Mouse (Mus musculus): ENCODE data around the gene Ciao2b. TPM values are rescaled to one million over a fixed set of nuclear protein-coding genes. Genes with fewer than 3 reads are reported as not detected.

Ciao2b gene
- polyA plus RNA-seq, 1 experiment from 2014 or later = 87.9 TPM

DNA sequence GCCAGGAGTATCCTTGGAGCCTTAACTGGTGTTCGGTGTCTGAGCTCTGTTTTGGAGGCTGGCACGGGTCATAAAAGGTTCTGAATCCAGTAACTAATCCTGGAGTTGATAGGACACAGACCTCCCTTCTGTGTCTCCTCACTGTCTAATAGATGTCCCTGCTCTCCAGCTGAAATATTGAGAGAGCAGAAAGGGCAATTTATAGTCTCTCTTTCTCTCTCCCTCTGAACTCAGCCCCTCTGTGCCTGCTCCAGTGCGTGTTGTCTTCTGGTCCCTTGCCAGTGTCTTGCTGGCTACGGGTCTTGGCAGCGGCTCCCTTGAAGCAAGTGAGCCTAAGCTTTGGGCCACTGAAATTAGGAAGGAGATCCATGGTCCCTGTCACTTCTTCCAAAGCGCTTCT lies 44.1 kb downstream of the Ciao2b start:
- no peak overlapping the region for H3K9ac ChIP-seq (ENCODE audit: low read depth, low read length)
- no peak overlapping the region for H3K4me2 ChIP-seq (ENCODE audit: low read depth, low read length)
- no peak overlapping the region for H3K4me3 ChIP-seq (ENCODE audit: low read depth, low read length)
- ATAC-seq (ENCODE audit: low read depth) (no peak), DNase-seq (ENCODE audit: low spot score) (no peak)
- peaks cover 38% of the 10 kb centered on the region for H3K36me3 ChIP-seq (ENCODE audit: control insufficient read depth, insufficient read depth, low read length)
- peaks cover 6% of the 10 kb centered on the region; the same call in 1 of the 2 replicates for H3K4me1 ChIP-seq (ENCODE audit: control insufficient read depth, insufficient read depth, low read length)
- 85% methylated on average over 6 of the region's 6 CpGs for WGBS
- no peak overlapping the region for H3K27ac ChIP-seq (replicated peaks; ENCODE audit: low read depth, low read length)
- no peaks in the 10 kb centered on the region for H3K9me3 ChIP-seq (ENCODE audit: control insufficient read depth, low read length)
- no peaks in the 10 kb centered on the region for H3K27me3 ChIP-seq (replicated peaks; ENCODE audit: control insufficient read depth, insufficient read depth, low read length)

DNA sequence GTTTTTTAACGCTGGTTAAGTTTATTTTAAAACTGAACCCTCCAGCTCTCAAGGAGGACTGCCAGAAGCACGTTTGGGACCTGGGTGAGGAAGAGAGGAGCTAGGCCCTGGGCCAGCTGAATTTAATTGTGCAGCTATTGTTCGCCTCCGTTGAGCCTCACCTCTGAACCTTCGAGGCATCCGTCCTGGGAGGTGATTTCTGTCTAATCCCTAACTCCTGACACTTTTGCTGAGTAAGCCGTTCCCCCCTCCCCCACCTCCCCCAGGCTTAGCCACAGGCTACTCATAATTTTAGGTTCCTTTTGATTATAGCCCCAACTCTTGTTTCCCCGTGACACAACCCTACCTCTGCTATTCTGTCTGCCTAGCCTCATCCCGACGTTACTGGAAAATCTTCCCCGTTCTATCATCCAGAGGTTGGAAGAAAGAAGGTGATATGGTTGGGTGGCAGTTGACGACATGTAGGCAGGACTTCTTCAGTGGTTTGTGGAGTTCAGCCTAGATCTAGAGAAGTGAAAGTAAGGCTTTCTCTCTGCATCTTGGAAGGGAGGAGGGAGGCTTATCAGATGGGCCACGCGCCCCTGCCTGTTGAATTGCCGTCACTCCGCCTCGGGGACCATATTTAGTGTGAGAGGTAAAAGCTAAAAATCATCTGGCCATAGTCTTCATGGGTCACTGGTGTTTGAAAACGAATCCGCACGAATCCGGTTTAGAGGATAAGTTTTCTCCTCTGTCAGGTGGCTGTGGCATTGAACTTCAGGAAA lies 45.8 kb downstream of the Ciao2b start:
- no peak overlapping the region for H3K4me3 ChIP-seq (ENCODE audit: low read depth, low read length)
- ATAC-seq (ENCODE audit: low read depth) = no peak
- no peak overlapping the region for H3K4me2 ChIP-seq (ENCODE audit: low read depth, low read length)
- H3K27me3 ChIP-seq (replicated peaks; ENCODE audit: control insufficient read depth, insufficient read depth, low read length) = no peaks in the 10 kb centered on the region
- no peaks in the 10 kb centered on the region for H3K9me3 ChIP-seq (ENCODE audit: control insufficient read depth, low read length)
- no peak for DNase-seq (ENCODE audit: low spot score)
- 78% methylated on average over 21 of the region's 21 CpGs for WGBS
- no peak overlapping the region for H3K9ac ChIP-seq (ENCODE audit: low read depth, low read length)
- peaks cover 6% of the 10 kb centered on the region for H3K4me1 ChIP-seq (ENCODE audit: control insufficient read depth, insufficient read depth, low read length)
- no peak overlapping the region for H3K27ac ChIP-seq (replicated peaks; ENCODE audit: low read depth, low read length)
- peaks cover 38% of the 10 kb centered on the region for H3K36me3 ChIP-seq (ENCODE audit: control insufficient read depth, insufficient read depth, low read length)

DNA sequence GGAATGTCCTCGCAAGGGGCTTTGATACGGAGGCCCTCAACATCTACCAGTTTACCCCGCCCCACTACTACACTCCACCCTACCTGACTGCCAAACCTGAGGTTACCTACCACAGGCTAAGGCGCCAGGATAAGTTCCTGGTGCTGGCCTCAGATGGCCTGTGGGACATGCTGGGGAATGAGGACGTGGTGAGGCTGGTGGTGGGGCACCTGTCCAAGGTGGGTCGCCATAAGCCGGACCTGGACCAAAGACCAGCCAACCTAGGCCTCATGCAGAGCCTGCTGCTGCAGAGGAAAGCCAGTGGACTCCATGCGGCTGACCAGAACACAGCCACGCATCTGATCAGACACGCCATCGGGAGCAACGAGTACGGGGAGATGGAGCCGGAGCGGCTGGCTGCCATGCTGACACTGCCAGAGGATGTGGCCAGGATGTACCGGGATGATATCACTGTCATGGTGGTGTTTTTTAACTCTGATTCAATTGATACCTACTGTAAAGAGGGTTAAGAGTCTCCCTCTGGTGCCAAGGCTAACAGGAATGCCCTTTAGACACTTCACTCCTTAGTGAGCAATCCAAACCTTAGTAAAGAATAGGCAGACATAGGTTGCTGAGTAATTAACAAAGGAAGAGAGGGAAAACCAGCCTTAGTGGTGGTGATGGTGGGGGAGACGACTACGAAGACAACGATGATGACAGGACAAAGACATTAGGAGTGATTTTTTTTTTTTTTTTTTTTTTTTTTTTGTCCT lies 47.0 kb downstream of the Ciao2b start:
- Histone ChIP-seq H3K27ac (replicated peaks; ENCODE audit: low read depth, low read length) (no peak overlapping the region), H3K9me3 (ENCODE audit: control insufficient read depth, low read length) (no peaks in the 10 kb centered on the region), H3K9ac (ENCODE audit: low read depth, low read length) (no peak overlapping the region), H3K4me1 (ENCODE audit: control insufficient read depth, insufficient read depth, low read length) (peaks cover 6% of the 10 kb centered on the region), H3K27me3 (replicated peaks; ENCODE audit: control insufficient read depth, insufficient read depth, low read length) (no peaks in the 10 kb centered on the region), H3K36me3 (ENCODE audit: control insufficient read depth, insufficient read depth, low read length) (peaks cover 38% of the 10 kb centered on the region), H3K4me2 (ENCODE audit: low read depth, low read length) (no peak overlapping the region), H3K4me3 (ENCODE audit: low read depth, low read length) (no peak overlapping the region)
- no peak for DNase-seq (ENCODE audit: low spot score)
- WGBS = 95% methylated on average over 17 of the region's 19 CpGs
- no peak for ATAC-seq (ENCODE audit: low read depth)

GRCm38 (mm10) chr8:104593536-104594325 lies 48.0 kb downstream of the Ciao2b start:
- Histone ChIP-seq H3K27me3 (replicated peaks; ENCODE audit: control insufficient read depth, insufficient read depth, low read length) (no peaks in the 10 kb centered on the region), H3K4me2 (ENCODE audit: low read depth, low read length) (no peak overlapping the region), H3K36me3 (ENCODE audit: control insufficient read depth, insufficient read depth, low read length) (peaks cover 38% of the 10 kb centered on the region), H3K4me1 (ENCODE audit: control insufficient read depth, insufficient read depth, low read length) (peaks cover 6% of the 10 kb centered on the region), H3K9ac (ENCODE audit: low read depth, low read length) (no peak overlapping the region), H3K27ac (replicated peaks; ENCODE audit: low read depth, low read length) (no peak overlapping the region), H3K9me3 (ENCODE audit: control insufficient read depth, low read length) (no peaks in the 10 kb centered on the region), H3K4me3 (ENCODE audit: low read depth, low read length) (no peak overlapping the region)
- 94% methylated on average over 31 of the region's 31 CpGs for WGBS
- ATAC-seq (ENCODE audit: low read depth) (no peak), DNase-seq (ENCODE audit: low spot score) (no peak)

- Histone ChIP-seq H3K4me3 (ENCODE audit: low read depth, low read length) (peak overlapping the region; percentile 65; the same call in 1 of the 2 replicates), H3K27ac (replicated peaks; ENCODE audit: low read depth, low read length) (no peak overlapping the region), H3K27me3 (replicated peaks; ENCODE audit: control insufficient read depth, insufficient read depth, low read length) (no peaks in the 10 kb centered on the region), H3K9me3 (ENCODE audit: control insufficient read depth, low read length) (no peaks in the 10 kb centered on the region), H3K4me1 (ENCODE audit: control insufficient read depth, insufficient read depth, low read length) (peaks cover 6% of the 10 kb centered on the region), H3K36me3 (ENCODE audit: control insufficient read depth, insufficient read depth, low read length) (peaks cover 38% of the 10 kb centered on the region), H3K9ac (ENCODE audit: low read depth, low read length) (peak overlapping the region; percentile 72; the same call in 1 of the 2 replicates), H3K4me2 (ENCODE audit: low read depth, low read length) (peak overlapping the region; percentile 88; the same call in 1 of the 2 replicates)
- 64% methylated on average over 6 of the region's 6 CpGs for WGBS
- DNase-seq (ENCODE audit: low spot score) = no peak
- ATAC-seq (ENCODE audit: low read depth) = no peak
Observed at GRCm38 (mm10) chr8:104592566-104592965, 49.2 kb downstream of the Ciao2b start.

DNA sequence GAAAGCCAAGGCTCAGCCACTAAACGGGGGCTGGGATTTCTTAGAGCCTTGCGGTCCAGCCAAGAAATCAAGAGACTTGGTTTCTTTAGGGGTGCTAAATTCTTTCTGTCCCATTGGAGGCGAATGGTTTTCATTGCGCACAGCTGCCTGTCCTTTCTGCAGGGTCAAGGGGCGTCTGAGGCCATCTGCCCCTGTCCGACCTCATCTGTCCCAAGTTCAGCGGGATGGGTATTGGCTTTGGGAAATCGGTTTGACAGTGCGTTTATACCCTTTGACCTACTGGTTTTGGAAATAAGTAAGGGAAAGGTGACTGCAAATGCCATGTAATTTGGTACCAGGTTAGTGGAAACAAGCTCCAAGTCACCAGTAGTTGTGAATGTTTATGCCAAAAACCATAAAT lies 49.9 kb downstream of the Ciao2b start:
- H3K4me1 ChIP-seq (ENCODE audit: control insufficient read depth, insufficient read depth, low read length) = peaks cover 6% of the 10 kb centered on the region
- no peaks in the 10 kb centered on the region for H3K27me3 ChIP-seq (replicated peaks; ENCODE audit: control insufficient read depth, insufficient read depth, low read length)
- H3K9me3 ChIP-seq (ENCODE audit: control insufficient read depth, low read length) = no peaks in the 10 kb centered on the region
- WGBS = under 1% methylated on average over 9 of the region's 9 CpGs
- no peak overlapping the region for H3K27ac ChIP-seq (replicated peaks; ENCODE audit: low read depth, low read length)
- ATAC-seq (ENCODE audit: low read depth) (no peak), DNase-seq (ENCODE audit: low spot score) (no peak)
- H3K36me3 ChIP-seq (ENCODE audit: control insufficient read depth, insufficient read depth, low read length) = peaks cover 35% of the 10 kb centered on the region
- H3K9ac ChIP-seq (ENCODE audit: low read depth, low read length) = peak overlapping the region; percentile 72
- H3K4me3 ChIP-seq (ENCODE audit: low read depth, low read length) = peak overlapping the region; percentile 65
- peak overlapping the region; percentile 88 for H3K4me2 ChIP-seq (ENCODE audit: low read depth, low read length)

DNA sequence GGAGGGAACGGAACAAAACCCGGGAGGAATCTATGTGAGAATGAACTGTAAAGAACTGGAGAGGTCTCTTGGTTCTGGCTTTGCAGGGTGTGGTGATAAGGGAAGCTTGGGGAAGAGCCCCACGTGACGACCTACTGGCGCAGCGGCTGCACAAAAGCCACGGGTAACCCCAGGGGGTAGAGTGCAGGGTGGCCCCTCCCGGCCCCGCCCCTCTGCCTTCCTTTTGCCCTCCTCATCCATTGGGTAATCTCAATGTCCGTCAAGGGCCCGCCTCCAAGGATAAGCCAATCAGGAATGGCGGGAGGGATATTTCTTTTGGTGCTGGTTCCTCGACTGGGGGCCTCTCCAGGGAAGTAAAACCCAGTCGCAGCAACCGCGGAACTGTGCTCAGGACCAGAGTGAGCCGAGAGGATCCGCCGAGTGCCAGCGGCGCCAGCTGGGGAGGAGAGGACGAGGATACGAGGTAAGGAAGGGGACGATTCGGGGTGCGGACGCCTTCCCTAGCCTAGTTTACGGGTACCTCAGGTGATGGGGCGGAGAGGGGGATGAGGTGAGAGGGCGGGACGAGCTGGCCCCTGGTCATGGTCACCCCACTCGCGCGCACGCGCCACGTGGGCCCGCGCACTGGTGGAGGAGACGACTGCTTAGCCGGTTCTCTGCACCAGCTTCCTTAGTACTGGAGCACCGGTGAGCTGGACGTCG lies 50.5 kb downstream of the Ciao2b start, which contains the start of gene Pdp2:
TSS of gene Pdp2 (plus strand) at position 319 of the 702 bp plus-strand sequence.
- peak within 1 kb of the TSS; percentile 65 for H3K4me3 ChIP-seq (ENCODE audit: low read depth, low read length)
- H3K27me3 ChIP-seq (replicated peaks; ENCODE audit: control insufficient read depth, insufficient read depth, low read length) = no peaks in the 10 kb centered on the region
- H3K36me3 ChIP-seq (ENCODE audit: control insufficient read depth, insufficient read depth, low read length) = peaks cover 29% of the 10 kb centered on the region
- H3K4me1 ChIP-seq (ENCODE audit: control insufficient read depth, insufficient read depth, low read length) = peaks cover 6% of the 10 kb centered on the region
- peak within 1 kb of the TSS; percentile 84 for H3K27ac ChIP-seq (replicated peaks; ENCODE audit: low read depth, low read length)
- peak; percentile 97 for ATAC-seq (ENCODE audit: low read depth)
- no peaks in the 10 kb centered on the region for H3K9me3 ChIP-seq (ENCODE audit: control insufficient read depth, low read length)
- H3K4me2 ChIP-seq (ENCODE audit: low read depth, low read length) = peak within 1 kb of the TSS; percentile 88
- under 1% methylated on average over 41 of the region's 44 CpGs for WGBS
- peak; percentile 97 for DNase-seq (ENCODE audit: low spot score)
- peak within 1 kb of the TSS; percentile 72 for H3K9ac ChIP-seq (ENCODE audit: low read depth, low read length)

- Histone ChIP-seq H3K4me1 (ENCODE audit: control insufficient read depth, insufficient read depth, low read length) (peaks cover 6% of the 10 kb centered on the region), H3K9ac (ENCODE audit: low read depth, low read length) (no peak overlapping the region), H3K36me3 (ENCODE audit: control insufficient read depth, insufficient read depth, low read length) (peaks cover 19% of the 10 kb centered on the region), H3K4me2 (ENCODE audit: low read depth, low read length) (no peak overlapping the region), H3K27me3 (replicated peaks; ENCODE audit: control insufficient read depth, insufficient read depth, low read length) (no peaks in the 10 kb centered on the region), H3K4me3 (ENCODE audit: low read depth, low read length) (no peak overlapping the region), H3K9me3 (ENCODE audit: control insufficient read depth, low read length) (no peaks in the 10 kb centered on the region), H3K27ac (replicated peaks; ENCODE audit: low read depth, low read length) (no peak overlapping the region)
- no peak for DNase-seq (ENCODE audit: low spot score)
- WGBS = 89% methylated on average over 3 of the region's 3 CpGs
- ATAC-seq (ENCODE audit: low read depth) = no peak
Observed at GRCm38 (mm10) chr8:104590284-104590683, 51.5 kb downstream of the Ciao2b start.

Measured in embryonic facial prominence, embryonic 14.5 days (tissue).